Mouse (Mus musculus) thymus, adult 18-20 months (tissue): ENCODE measurements around the gene Scp2d1.
"Not testable (repeated sequence)": the region's sequence is repeated elsewhere in the genome, so short reads cannot be mapped to it uniquely, and the experiment has no call there.

Experiments
- DNase-seq, 2 experiments: peaks; one replicate each; pipeline ENCODE4 v3.0.0; 2022; ENCODE audit warnings: mixed read lengths in 2 of 2

Gene Scp2d1

DNA sequence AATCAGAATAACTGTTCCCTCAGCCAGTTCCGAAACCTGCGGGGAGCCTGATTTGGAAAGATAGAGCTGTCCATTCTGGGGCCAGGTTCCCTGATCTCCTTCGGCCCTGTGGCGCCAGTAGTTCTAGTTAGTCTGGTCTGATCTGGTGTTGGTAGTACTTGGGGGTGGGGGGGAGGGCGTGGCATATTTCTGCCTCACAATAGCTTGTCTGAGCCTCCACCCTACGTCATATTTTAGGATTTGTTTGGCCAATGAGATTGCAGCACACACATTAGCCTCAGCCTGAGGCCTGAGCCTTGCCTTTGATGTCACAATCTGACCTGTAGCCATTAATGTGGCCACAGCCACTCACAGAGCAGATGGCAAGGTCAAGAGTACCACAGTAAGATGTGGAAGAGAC is at the start of gene Scp2d1:
Gene Scp2d1, plus strand, starts transcription at position 301 of the 400 bp plus-strand sequence.
- not testable (repeated sequence) for DNase-seq

DNA sequence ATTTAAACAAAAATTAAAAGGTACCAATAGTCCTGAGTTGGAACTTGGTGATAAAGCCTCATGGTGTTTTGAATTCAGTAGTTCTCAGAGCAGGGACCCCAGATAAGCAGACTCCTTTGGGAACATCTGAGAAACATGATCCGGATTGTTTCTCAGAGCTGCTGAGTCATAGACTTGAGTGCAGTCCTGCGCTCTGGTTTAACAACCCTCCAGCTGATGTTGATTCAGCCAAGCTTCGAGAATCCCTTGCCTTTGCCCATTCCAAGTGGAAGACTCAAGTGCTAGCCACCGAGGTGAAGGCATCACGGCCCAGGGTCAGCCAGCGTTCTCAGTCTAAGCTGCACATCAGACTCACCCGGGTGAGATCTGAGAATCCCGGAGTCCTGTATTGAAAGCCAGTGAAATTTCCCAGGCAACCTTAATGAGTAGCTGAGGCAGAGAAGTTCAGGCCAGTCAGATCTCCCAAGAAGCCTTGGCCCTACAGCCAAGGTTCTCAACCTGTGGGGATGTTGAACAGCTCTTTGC is 48.8 kb upstream of the Scp2d1 start:
- DNase-seq = no peak

DNA sequence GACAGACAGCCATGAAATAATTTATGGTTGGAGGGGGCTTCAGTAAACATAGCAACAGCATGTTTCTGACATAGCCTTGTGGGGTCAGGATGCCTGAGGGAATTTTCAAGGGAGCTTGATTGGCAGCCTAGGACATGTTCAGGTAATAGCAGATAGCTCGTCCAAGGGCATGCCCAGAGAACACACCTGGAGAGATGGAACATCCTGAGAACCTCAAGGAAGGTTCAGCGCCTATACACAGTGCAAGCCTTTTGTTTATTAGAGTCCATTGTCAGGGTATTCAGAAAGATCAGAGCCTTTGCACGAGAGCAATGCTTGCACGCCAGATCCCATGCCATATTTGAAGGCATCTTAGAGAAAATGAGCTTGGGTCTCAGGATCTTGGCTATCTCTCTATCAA is 47.8 kb upstream of the Scp2d1 start:
- no peak for DNase-seq

DNA sequence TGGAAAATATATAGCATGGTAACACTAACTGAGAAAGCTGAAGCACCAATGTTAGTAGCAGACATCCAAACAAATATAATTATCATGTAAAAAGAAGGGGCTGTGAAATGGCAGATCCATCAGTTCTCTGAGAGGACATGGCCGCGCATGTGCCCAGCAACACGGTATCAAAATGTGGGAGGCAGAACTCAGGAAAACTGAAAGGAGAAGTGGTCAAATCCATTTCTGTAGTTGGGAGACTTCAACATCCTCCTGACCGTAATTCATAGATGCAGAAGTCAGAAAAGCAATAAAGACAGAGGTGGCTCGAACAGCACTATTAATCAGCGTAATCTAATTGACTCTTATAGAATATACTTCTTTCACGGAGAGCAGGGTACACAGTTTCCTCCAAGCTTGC is 44.2 kb upstream of the Scp2d1 start:
- no peak for DNase-seq

DNA sequence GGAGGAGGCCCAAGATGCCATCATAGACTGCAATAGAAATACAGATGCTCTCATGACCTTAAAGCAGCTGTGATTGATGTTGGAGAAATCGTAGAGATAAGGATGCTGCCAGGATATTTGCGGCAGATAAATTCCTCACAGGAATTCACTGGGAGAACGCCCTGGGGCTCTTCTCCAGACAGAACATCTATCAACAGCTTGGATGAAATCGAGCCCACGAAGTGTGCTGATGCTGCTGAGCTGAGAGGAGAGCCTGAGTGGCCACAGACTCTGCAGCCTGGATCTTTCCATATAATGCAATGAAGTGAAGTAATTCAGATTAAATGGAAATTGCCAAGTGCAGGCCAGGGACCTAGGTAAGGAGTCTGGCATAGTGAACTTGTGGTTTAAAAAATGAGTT is 42.7 kb upstream of the Scp2d1 start:
- DNase-seq = no peak

DNA sequence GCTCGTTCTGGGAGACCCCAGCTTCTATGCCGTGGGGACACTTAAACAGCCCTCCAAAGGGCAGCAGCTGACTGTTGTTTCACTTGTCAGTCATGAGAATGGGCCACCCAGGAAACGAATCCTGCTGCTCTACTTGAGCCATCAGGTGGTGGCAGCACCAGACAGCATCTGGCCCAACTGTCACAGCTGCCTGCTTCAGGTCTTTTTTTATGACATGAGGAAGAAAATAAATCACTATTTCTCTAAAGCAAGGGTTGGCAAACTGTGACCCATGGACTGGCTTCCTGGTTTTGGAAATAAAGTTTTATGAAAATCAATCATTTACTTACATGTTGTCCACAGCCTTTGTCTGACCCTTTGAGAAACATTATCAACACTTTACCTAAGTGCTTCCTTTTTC is 41.6 kb upstream of the Scp2d1 start:
- no peak for DNase-seq

DNA sequence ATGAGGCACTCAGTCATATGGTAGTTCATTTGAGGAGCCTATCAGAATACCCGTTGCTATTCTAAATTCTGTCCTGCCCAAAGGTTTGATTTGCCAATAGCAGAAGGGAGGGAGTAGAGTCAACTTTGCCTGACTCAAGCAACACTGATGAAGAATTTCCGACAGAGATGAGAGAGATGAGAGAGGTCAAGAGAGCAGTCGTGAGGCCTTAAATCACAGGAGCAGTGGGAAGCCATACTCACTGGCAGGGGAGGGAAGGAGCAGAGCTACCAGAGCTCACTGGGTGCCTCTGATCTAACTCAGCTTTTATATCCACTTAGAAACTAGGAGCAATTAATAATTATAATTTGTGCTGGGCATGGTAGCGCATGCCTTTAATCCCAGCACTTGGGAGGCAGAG is 41.0 kb upstream of the Scp2d1 start:
- DNase-seq = no peak

DNA sequence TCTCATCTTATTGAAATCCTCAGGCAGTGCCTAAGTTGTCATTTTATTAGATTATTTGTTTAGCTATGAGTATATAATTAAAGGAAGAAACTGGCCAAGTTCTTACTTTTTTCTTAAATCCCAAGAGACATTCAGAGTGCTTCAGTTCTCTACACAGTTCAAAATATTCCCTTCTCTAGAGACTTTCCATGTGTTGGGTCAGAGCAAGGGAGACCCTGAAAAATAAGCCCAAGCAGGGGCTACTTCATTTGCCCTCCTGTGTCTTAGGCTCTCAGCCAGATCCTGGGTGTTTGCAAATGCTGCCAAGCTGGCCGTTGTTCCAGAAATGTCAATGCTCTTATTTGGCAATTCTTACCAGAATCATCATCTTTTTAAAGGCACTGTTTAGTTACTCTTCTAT is 40.3 kb upstream of the Scp2d1 start:
- no peak for DNase-seq

DNA sequence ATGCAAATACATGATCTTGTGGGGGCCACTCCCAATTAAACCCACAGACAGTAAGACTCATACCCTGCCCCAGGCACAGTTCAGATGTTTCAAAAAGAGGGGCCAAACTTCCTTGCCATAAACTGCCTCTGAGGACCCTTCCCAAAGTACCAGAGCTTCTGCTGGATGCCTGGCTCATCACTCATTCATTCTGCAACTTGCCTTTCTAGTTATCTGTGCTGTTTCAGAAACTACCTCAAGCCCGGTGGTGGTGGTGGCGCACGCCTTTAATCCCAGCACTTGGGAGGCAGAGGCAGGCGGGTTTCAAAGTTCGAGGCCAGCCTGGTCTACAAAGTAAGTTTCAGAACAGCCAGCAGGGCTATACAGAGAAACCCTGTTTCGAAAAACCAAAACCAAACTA is 39.6 kb upstream of the Scp2d1 start:
- DNase-seq = no peak

DNA sequence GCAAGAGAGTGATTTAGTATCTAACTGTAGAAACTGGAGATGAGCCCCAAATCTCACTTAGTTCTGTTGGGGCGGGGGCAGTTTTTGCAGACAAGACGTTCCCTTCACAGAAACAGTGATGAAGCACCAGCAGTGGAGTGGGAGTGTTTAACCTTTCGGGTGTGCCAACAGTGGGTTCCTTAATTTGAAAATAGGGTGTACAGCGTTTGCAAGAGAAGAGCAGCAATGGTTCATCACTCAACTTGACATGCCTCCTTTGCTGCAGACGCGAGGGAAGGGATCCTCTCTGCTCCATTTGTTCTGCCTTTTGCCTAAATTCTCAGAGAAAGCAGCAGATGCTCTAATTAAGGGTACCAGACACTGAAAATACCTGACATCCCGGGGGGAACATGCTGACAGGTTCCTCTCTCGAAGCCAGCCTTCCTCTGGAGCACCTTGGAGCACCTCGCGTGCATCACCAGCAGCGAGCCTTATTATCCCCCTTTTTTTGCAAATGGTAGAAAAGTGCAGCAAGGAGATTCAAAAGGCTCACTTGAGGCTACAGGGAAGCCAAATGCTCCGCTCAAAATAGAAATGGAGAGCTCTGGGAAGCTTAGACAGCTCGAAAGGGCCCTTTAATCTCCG is 31.7 kb upstream of the Scp2d1 start:
- DNase-seq = no peak

DNA sequence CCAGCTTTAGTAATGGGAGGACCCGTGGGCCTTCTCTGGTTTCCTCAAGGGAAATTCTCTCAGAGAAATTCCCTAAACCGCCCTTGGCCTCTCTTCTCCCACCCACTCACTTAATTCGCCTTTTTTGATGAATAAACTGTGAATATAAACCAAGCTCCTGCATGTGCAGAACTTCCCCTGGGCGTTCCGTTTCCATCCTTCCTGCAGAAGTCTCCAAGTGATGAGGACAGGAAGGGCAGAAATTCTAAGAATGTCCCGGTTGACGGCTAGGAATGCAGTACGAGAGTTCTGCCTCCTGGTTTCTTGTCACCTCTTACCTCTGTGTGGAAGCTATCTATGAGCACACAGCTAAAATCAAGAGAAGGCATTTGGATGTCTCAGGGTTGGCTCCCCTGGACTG is 25.9 kb upstream of the Scp2d1 start:
- no peak for DNase-seq

DNA sequence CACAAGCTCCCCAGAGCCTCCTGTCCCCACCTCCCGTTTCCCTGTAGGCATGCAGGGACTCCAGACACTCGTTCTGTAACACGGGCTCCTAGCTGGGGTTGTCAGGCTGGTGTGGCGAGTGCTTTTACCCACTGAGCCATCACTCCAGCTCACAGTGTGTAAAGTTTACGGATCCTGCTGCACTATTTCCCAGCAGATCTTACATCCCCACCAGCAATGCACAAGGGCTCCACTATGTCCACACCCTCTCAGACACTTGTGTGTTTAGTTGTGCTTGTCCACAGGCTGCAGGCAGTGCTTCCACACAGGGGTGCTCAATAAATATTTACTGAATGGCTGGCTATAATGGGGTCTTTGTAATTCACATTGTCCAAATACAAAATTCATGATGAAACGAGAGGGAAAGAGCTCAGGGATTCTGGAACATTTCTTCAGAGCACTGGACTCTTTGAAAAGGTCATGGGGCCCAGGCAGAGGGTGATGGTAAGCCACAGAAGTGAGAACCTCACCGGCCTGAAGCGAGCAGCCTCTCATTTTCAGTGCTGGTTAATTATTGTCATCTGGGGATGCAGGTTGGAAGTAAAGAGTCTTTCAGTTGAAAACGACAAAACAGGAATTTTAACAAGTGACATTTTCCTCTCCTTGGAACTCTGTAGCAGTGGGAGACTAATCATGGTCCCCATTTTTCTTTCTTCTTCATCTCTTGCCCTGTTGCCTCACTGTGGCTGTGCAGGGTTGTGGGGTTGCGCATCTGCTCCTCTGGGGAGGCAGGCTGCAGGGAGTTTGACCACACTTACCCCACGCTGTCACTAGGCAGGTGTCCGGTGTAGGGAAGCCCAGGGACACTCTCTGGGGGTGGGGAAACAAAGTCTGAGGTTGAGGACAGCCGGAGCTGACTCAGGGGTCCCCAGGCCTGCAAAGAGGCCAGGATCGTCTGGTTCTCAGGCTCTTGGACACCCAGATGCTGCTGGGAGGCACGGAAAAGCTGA is 15.4 kb upstream of the Scp2d1 start:
- DNase-seq = no peak

DNA sequence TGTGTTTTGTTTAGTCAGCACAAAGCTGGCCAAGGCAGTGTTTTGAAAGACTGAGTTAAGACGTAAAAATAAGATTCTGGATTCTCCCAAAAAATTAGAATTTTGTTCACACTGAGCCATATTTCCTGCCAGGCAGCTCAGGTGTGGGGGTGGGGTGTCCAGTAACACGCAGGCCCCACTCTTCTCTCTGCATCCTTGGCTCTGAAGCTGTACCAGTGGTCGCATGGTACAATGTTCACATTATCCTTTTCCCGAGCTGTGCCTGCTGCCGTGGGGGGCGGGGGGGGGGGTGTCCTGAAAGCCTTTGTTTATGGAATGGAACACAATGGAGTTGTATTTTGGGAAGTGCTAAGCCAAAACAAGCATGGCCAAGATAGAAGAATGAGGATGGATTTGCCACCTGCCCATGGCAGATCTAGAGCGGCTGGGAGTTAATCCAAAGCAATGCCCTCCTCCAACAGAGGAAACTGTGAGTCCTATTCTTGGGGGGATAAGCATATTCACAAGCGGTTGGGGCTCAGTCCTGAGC is 5.1 kb downstream of the Scp2d1 start:
- DNase-seq = no peak

DNA sequence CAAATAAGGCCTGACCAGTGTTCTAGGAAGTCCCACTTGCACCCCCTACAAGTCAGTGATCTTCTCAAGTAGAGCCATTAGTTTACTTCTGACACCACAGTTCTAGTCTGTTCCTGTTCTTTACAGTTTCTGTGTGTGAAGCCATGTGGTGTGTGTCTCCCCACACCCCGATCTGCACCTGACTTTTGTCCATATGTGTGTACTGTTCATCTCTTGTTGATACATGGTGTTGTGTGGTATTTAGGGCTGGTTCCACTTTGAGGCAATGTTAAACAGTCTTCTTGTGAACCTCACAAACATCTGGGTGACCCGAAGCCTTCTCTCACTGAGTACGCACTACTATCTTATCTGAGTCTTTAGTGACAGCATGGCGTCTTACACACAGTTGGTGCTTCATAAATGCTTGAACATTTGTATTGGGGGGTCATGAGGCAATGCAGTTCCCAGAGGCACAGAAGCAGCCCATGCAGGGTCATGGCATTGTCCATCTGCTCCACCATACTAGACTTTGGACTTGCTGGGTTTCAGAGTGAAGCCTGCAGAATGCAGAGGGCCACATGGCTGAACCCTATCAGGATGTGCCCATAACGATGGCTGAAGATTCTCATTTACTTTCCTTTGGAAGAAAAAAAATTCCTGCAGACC is 13.3 kb downstream of the Scp2d1 start:
- DNase-seq = no peak

DNA sequence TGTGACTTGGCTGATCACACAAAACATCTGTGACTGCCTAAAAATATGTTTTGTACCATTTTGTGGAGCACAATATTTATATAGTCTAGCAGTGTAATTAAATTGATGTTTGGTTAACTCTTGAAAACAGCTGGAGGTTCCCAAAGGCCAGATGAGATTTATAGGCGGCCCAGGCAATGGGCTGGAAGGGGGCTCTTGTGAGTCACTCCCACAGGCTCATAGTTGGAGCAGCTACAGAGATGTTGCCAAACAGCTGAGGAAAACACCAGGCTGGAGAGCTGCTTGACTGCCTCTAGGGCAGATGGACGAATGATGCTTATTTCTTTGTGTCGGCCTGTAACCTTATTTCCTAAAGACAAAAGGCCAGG is 13.8 kb downstream of the Scp2d1 start:
- DNase-seq = no peak

DNA sequence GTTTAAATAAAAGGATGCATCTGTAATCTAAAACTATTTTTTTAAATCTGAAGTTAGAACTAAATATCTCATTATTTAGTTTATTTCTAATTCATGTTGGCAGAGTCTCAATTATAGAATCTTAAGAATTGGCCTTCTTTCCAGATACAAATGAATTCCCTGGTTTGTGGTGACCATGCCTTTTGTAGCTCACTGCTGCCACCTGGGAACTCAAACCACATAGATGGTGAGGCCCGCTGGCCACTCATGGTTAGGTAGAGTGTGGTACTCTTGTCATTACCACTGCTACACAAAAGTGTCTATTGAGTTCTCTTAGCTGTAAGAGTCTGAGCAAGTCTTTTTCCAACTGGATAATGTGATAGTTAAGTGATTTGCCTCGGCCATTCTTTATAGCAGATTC is 45.4 kb downstream of the Scp2d1 start:
- no peak for DNase-seq
